Mouse (Mus musculus) neural tube, embryonic 15.5 days (tissue): ENCODE results near the gene Zc3h12c. TPM values are rescaled to one million over a fixed set of nuclear protein-coding genes. Genes with fewer than 3 reads are reported as not detected.

Source experiments
- ATAC-seq: fragments of 200-750 bp; cut with Nextera tagmentation; 2 replicates; pipeline ENCODE4 v1.8.0; 2017; ENCODE audit warnings: mild to moderate bottlenecking, moderate TSS enrichment, moderate library complexity; ENCODE audit not compliant: low FRiP score
- H3K27ac ChIP-seq: fragments of 300-500 bp; sonication (generic); replicated peaks from 2 replicates; pipeline ENCODE4 v1.5.1; 2015; ENCODE audit warnings: mild to moderate bottlenecking, inconsistent platforms
- H3K27me3 ChIP-seq: fragments of 300-500 bp; sonication (generic); replicated peaks from 2 replicates; pipeline ENCODE4 v1.6.1; 2015; ENCODE audit warnings: inconsistent platforms
- H3K36me3 ChIP-seq: fragments of 300-500 bp; sonication (generic); 2 replicates; pipeline ENCODE4 v1.6.1; 2015; ENCODE audit warnings: inconsistent platforms
- H3K4me1 ChIP-seq: fragments of 300-500 bp; sonication (generic); 2 replicates; pipeline ENCODE4 v1.6.1; 2015; ENCODE audit warnings: inconsistent platforms
- H3K4me2 ChIP-seq: fragments of 300-500 bp; sonication (generic); 2 replicates; pipeline ENCODE4 v1.6.1; 2015; ENCODE audit warnings: inconsistent platforms, mild to moderate bottlenecking, moderate library complexity
- H3K4me3 ChIP-seq: fragments of 300-500 bp; sonication (generic); replicated peaks from 2 replicates; pipeline ENCODE4 v1.5.1; 2015; ENCODE audit warnings: mild to moderate bottlenecking, inconsistent platforms
- H3K9ac ChIP-seq: fragments of 300-500 bp; sonication (generic); replicated peaks from 2 replicates; pipeline ENCODE4 v1.6.1; 2015; ENCODE audit warnings: mild to moderate bottlenecking, inconsistent platforms
- H3K9me3 ChIP-seq: fragments of 300-500 bp; sonication (generic); replicated peaks from 2 replicates; pipeline ENCODE4 v1.6.1; 2016; ENCODE audit warnings: inconsistent platforms
- WGBS: fragments of 180-500 bp; shearing (Covaris S2); methylation state at CpG from one replicate; pipeline ENCODE4 v1.1.7; 2015; ENCODE audit warnings: mixed read lengths; 5-methylcytosine and 5-hydroxymethylcytosine counted together
- polyA plus RNA-seq: library from polyadenylated mRNA; unstranded; fragments of >200 nt; fragmentation: Nextera tagmentation; extraction: Ambion mirVana; gene quantifications from 2 replicates; pipeline ENCODE4 v1.2.1, GENCODE M21; 2015

The Zc3h12c gene
- polyA plus RNA-seq, 1 experiment from 2014 or later = 3.4 TPM

DNA sequence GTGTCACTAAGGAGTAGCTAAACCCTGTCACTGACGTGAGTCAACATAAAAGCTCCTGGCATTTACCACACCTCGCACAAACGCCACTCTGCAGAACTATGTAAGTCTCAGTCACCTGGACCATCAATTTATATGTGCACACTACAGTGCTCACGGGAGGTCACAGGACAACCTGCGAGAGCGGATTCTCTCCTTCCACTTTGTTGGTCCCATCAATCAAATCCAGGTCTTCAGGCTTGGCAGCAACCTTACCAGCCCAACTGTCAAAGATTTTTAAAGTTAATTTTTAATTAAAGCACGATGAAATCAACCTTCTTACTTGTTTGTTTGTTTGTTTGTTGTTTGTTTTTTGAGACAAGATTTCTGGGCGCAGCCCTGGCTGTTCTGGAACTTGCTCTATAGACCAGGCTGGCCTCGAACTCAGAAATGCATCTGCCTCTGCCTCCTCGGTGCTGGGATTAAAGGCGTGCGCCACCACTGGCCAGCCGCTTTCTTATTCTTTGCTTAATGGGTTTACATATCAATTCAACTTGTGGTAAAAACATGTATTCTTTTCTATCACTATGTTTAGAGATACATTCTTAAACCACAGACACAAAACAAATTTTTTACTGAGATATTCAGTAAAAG, 3.2 kb downstream of the Zc3h12c start:
- H3K27ac ChIP-seq = no peak overlapping the region
- H3K4me2 ChIP-seq = no peak overlapping the region
- WGBS = 88% methylated on average over 13 of the region's 13 CpGs
- H3K4me1 ChIP-seq = peaks cover 22% of the 10 kb centered on the region
- no peak for ATAC-seq
- H3K36me3 ChIP-seq = no peaks in the 10 kb centered on the region
- no peak overlapping the region for H3K4me3 ChIP-seq
- no peak overlapping the region for H3K9ac ChIP-seq
- no peaks in the 10 kb centered on the region for H3K27me3 ChIP-seq
- H3K9me3 ChIP-seq = no peaks in the 10 kb centered on the region

DNA sequence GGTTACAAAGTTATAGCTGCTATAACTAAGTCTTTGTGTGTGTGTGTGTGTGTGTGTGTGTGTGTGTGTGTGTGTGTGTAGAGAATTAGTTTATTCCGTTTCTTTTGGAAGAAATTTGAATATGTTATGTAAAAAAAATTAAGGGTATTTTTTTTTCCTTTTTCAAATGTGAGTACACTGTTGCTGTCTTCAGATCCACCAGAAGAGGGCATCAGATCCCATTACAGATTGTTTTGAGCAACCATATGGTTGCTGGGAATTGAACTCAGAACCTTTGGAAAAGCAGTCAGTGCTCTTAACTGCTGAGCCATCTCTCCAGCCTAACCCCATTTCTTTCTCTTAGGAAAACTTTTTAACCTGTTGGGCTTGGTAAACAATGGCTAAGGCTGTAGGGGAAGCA, 7.9 kb downstream of the Zc3h12c start:
- ATAC-seq = no peak

GRCm38 (mm10) chr9:52158561-52158960, 9.8 kb downstream of the Zc3h12c start:
- H3K9me3 ChIP-seq = no peaks in the 10 kb centered on the region
- H3K27ac ChIP-seq = no peak overlapping the region
- 93% methylated on average over 1 of the region's 1 CpGs for WGBS
- H3K27me3 ChIP-seq = no peaks in the 10 kb centered on the region
- H3K9ac ChIP-seq = no peak overlapping the region
- H3K4me2 ChIP-seq = no peak overlapping the region
- H3K4me3 ChIP-seq = no peak overlapping the region
- ATAC-seq = no peak
- no peaks in the 10 kb centered on the region for H3K36me3 ChIP-seq
- H3K4me1 ChIP-seq = peaks cover 24% of the 10 kb centered on the region

More for the DNA sequence above, 7.9 kb downstream of the Zc3h12c start:
- H3K4me3 ChIP-seq = no peak overlapping the region
- H3K27ac ChIP-seq = no peak overlapping the region
- no peak overlapping the region for H3K4me2 ChIP-seq
- no peaks in the 10 kb centered on the region for H3K27me3 ChIP-seq
- 68% methylated on average over 1 of the region's 1 CpGs for WGBS
- H3K9me3 ChIP-seq = no peaks in the 10 kb centered on the region
- H3K9ac ChIP-seq = no peak overlapping the region
- H3K4me1 ChIP-seq = peaks cover 10% of the 10 kb centered on the region
- H3K36me3 ChIP-seq = no peaks in the 10 kb centered on the region

DNA sequence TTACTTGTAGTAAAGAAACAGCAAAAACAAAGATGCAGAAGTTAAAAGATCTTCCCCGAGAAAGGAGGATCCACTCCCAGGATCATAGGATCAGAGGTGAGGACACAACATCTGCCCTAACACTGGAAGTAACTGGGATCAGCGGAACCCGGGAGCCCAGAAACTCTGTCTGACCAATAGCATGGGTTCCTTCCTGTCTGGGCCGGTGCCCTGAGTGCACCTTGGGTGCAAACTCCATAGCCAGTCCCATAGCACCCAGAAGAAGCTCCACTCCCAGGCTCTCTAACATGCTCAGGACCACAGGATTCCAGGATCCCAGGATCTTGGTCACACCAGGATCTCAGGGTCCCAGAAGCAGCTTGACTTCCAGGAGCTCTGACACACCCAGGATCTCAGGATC, 13.0 kb downstream of the Zc3h12c start:
- H3K4me2 ChIP-seq = no peak overlapping the region
- H3K36me3 ChIP-seq = no peaks in the 10 kb centered on the region
- H3K27me3 ChIP-seq = no peaks in the 10 kb centered on the region
- H3K4me1 ChIP-seq = peaks cover 39% of the 10 kb centered on the region
- H3K4me3 ChIP-seq = no peak overlapping the region
- H3K9me3 ChIP-seq = no peaks in the 10 kb centered on the region
- H3K9ac ChIP-seq = no peak overlapping the region
- ATAC-seq = no peak
- H3K27ac ChIP-seq = no peak overlapping the region
- WGBS = 86% methylated on average over 4 of the region's 4 CpGs

DNA sequence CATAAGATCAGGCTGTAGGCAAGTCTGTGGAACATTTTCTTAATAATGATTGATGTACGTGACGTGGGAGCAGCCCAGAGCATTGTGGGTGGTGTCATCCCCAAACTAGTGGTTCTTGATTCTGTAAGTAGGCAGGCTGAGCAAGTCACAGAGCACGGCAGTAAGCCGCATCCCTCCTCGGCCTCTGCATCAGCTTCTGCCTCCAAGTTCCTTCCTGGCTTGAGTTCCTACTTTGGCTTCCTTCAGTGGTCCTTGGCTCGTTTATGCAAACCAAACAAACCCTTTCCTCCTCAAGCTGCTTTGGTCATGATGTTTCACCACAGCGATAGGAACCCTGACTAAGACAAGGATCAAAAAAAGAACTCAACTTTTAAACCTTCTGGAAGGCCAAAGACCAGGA, 14.1 kb downstream of the Zc3h12c start:
- Histone ChIP-seq H3K27me3 (no peaks in the 10 kb centered on the region), H3K4me2 (no peak overlapping the region), H3K4me3 (no peak overlapping the region), H3K9ac (no peak overlapping the region), H3K27ac (no peak overlapping the region), H3K36me3 (no peaks in the 10 kb centered on the region), H3K4me1 (peaks cover 38% of the 10 kb centered on the region), H3K9me3 (no peaks in the 10 kb centered on the region)
- ATAC-seq = no peak
- WGBS = 70% methylated on average over 7 of the region's 7 CpGs

GRCm38 (mm10) chr9:52152076-52152826, 16.1 kb downstream of the Zc3h12c start:
- 33% methylated on average over 6 of the region's 6 CpGs for WGBS
- Histone ChIP-seq H3K36me3 (no peaks in the 10 kb centered on the region), H3K9me3 (no peaks in the 10 kb centered on the region), H3K4me1 (peaks cover 48% of the 10 kb centered on the region), H3K4me2 (no peak overlapping the region), H3K27ac (peak overlapping the region; percentile 68), H3K9ac (no peak overlapping the region), H3K4me3 (no peak overlapping the region), H3K27me3 (no peaks in the 10 kb centered on the region)
- ATAC-seq = no peak

DNA sequence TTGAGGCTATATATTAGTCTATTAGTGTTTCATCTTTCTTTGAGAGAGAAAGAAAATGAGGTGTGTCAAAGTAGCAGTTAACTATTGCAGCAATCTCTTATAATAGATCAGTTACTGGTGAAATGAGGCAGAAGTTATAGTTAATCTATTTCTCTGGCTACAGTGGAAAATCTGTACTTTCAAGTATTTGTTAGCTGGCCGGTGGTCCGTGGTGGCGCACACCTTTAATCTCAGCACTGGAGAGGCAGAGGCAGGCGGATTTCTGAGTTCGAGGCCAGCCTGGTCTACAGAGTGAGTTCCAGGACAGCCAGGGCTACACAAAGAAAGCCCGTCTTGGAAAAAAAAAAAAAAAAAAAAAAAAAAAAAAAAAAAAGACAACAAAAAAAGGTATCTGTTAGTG, 18.6 kb downstream of the Zc3h12c start:
- Histone ChIP-seq H3K27ac (no peak overlapping the region; the same call in 1 of the 2 replicates), H3K27me3 (no peaks in the 10 kb centered on the region), H3K4me2 (no peak overlapping the region), H3K9ac (no peak overlapping the region), H3K9me3 (no peaks in the 10 kb centered on the region), H3K4me1 (peaks cover 48% of the 10 kb centered on the region), H3K4me3 (no peak overlapping the region), H3K36me3 (no peaks in the 10 kb centered on the region)
- 47% methylated on average over 6 of the region's 6 CpGs for WGBS
- no peak for ATAC-seq

DNA sequence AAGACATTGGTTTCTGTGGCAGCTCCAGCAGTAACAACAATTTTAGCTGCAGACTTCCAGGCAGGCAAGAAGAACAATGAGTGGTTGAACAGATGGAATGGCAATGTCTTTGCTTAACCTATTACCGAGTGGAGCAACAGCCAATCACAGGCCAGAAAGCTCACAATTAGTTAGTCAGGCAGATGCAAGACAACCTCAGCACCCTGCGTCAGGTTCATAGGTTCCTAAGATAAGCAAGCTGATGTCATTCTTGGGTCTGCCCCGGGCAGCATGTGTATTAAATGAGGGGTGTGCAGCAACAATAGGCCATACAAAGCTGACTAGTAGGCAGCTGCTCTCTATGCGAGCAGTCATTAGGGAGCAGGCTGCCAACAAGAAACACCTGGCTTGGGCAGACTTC, 19.1 kb downstream of the Zc3h12c start:
- Histone ChIP-seq H3K9me3 (no peaks in the 10 kb centered on the region), H3K4me3 (peak overlapping the region; percentile 29), H3K9ac (no peak overlapping the region), H3K4me2 (peak overlapping the region; percentile 40), H3K4me1 (peaks cover 44% of the 10 kb centered on the region), H3K27me3 (no peaks in the 10 kb centered on the region), H3K27ac (peak overlapping the region; percentile 56), H3K36me3 (no peaks in the 10 kb centered on the region)
- peak; percentile 22; the same call in 1 of the 2 replicates for ATAC-seq
- WGBS = 10% methylated on average over 4 of the region's 4 CpGs

DNA sequence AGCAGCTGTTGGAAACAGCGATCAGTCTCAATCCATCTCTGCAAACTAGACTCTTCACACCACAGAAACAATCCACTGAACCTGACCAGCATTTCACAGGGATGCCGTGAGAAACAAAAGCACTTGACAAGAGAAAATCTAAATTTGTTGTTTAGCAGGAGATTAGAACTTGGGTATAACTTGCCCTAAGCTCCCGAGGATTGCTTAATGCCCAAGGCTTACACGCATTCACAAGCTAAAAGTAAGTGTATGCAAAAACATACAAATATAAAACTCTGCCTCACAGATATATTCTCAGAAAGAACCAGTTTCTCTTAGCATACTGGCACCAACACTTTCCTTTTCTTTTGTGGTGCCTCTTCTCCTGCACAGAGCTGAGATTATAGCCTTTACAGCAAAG, 19.5 kb downstream of the Zc3h12c start:
- peak overlapping the region; percentile 17; the same call in 1 of the 2 replicates for H3K9ac ChIP-seq
- H3K36me3 ChIP-seq = no peaks in the 10 kb centered on the region
- H3K27ac ChIP-seq = peak overlapping the region; percentile 56
- ATAC-seq = no peak
- H3K27me3 ChIP-seq = no peaks in the 10 kb centered on the region
- peak overlapping the region; percentile 40 for H3K4me2 ChIP-seq
- no peaks in the 10 kb centered on the region for H3K9me3 ChIP-seq
- peak overlapping the region; percentile 29 for H3K4me3 ChIP-seq
- 43% methylated on average over 4 of the region's 4 CpGs for WGBS
- H3K4me1 ChIP-seq = peaks cover 41% of the 10 kb centered on the region

GRCm38 (mm10) chr9:52148311-52148710, 20.1 kb downstream of the Zc3h12c start:
- H3K4me3 ChIP-seq = peak overlapping the region; percentile 29; the same call in 1 of the 2 replicates
- WGBS = 24% methylated on average over 3 of the region's 3 CpGs
- H3K4me2 ChIP-seq = peak overlapping the region; percentile 40
- no peaks in the 10 kb centered on the region for H3K9me3 ChIP-seq
- no peak for ATAC-seq
- 0 out of 2 replicates have a peak overlapping the region, but pooled peaks have one; percentile 13 for H3K27ac ChIP-seq
- H3K27me3 ChIP-seq = no peaks in the 10 kb centered on the region
- H3K4me1 ChIP-seq = peaks cover 39% of the 10 kb centered on the region
- no peak overlapping the region for H3K9ac ChIP-seq
- no peaks in the 10 kb centered on the region for H3K36me3 ChIP-seq

- no peaks in the 10 kb centered on the region for H3K9me3 ChIP-seq
- H3K4me3 ChIP-seq = no peak overlapping the region
- 11% methylated on average over 4 of the region's 4 CpGs for WGBS
- peaks cover 24% of the 10 kb centered on the region for H3K4me1 ChIP-seq
- peak; percentile 24; the same call in 1 of the 2 replicates for ATAC-seq
- peak overlapping the region; percentile 34 for H3K4me2 ChIP-seq
- H3K36me3 ChIP-seq = no peaks in the 10 kb centered on the region
- no peaks in the 10 kb centered on the region for H3K27me3 ChIP-seq
- 0 out of 2 replicates have a peak overlapping the region, but pooled peaks have one; percentile 41 for H3K27ac ChIP-seq
- H3K9ac ChIP-seq = no peak overlapping the region
Observed at GRCm38 (mm10) chr9:52146241-52146640, 22.1 kb downstream of the Zc3h12c start.

DNA sequence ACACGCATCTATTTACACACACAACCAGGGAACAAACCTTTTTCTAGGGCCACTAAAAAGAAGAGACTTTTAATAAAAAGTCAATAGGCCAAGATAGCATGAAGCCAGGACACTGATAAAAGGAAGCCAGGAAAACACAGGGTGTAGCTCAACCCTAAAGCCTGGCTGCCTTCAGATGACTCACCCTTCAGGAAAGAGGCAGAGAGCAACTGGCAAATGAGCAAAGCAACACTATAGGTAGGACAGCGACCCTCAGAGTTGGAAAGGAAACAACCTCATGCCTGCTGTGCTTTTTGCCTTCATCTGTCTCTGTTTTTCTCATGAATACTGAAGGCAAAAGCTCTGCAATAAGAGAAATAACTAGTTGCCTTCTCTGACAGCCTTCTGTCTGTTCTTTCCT, 35.6 kb downstream of the Zc3h12c start:
- Histone ChIP-seq H3K4me3 (no peak overlapping the region), H3K27me3 (no peaks in the 10 kb centered on the region), H3K4me1 (0 out of 2 replicates have a peak, but pooled peaks cover 3% of the 10 kb centered on the region), H3K27ac (no peak overlapping the region), H3K9ac (no peak overlapping the region), H3K9me3 (no peaks in the 10 kb centered on the region), H3K4me2 (no peak overlapping the region), H3K36me3 (no peaks in the 10 kb centered on the region)
- no peak for ATAC-seq
- WGBS = 92% methylated on average over 2 of the region's 2 CpGs
